Mouse (Mus musculus): ENCODE measurements around the gene Slc29a1. TPM values are rescaled to one million over a fixed set of nuclear protein-coding genes. Genes with fewer than 3 reads are reported as not detected.

Gene Slc29a1
- polyA plus RNA-seq, 1 experiment: 358 TPM

DNA sequence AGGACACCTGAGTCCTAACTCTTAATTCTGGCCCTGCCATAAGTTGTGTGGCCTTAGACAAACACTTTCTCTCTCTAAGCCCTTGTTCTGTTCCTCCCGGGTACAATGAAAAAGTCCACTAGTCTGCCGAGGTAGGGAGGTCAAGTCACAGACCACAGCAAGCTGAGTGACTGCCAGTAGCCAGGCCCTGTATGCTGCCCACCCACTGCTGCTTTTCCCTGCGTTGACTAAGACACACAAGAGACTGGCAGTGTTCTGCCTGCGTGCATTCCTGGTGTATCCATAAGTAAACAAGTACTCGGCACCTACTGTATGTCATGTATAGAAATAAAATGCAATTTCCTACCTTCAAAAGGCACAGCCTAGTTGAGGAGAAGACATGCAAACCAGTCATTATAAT is 49.2 kb downstream of the Slc29a1 start:
- no peak for DNase-seq
- Histone ChIP-seq H3K4me1 (replicated peaks; ENCODE audit: control insufficient read depth, insufficient read depth, low read length) (peaks cover 24% of the 10 kb centered on the region), H3K4me3 (ENCODE audit: control insufficient read depth, insufficient read depth, low read length) (no peak overlapping the region), H3K36me3 (ENCODE audit: control insufficient read depth, insufficient read depth, low read length) (no peaks in the 10 kb centered on the region; the same call in 1 of the 2 replicates), H3K27ac (ENCODE audit: control insufficient read depth, insufficient read depth, low read length) (no peak overlapping the region), H3K27me3 (ENCODE audit: control insufficient read depth, insufficient read depth, low read length) (no peaks in the 10 kb centered on the region)
- WGBS: 66% methylated on average over 5 of the region's 5 CpGs
- TF ChIP-seq CTCF (IDR thresholded peaks at IDR 0.05; ENCODE audit: borderline replicate concordance, control insufficient read depth, extremely low read depth, insufficient read depth, low read length, poor library complexity) (no peak), POLR2A (IDR thresholded peaks at IDR 0.05; ENCODE audit: control insufficient read depth, extremely low read depth, insufficient read depth, low read length, poor library complexity) (no peak)

- Histone ChIP-seq H3K27ac (ENCODE audit: control insufficient read depth, insufficient read depth, low read length) (no peak within 1 kb of the TSS; the same call in 1 of the 2 replicates), H3K4me1 (replicated peaks; ENCODE audit: control insufficient read depth, insufficient read depth, low read length) (peaks cover 26% of the 10 kb centered on the region), H3K27me3 (ENCODE audit: control insufficient read depth, insufficient read depth, low read length) (no peaks in the 10 kb centered on the region), H3K36me3 (ENCODE audit: control insufficient read depth, insufficient read depth, low read length) (no peaks in the 10 kb centered on the region; the same call in 1 of the 2 replicates), H3K4me3 (ENCODE audit: control insufficient read depth, insufficient read depth, low read length) (peak within 1 kb of the TSS; percentile 66)
- TF ChIP-seq POLR2A (IDR thresholded peaks at IDR 0.05; ENCODE audit: control insufficient read depth, extremely low read depth, insufficient read depth, low read length, poor library complexity) (no peak), CTCF (IDR thresholded peaks at IDR 0.05; ENCODE audit: borderline replicate concordance, control insufficient read depth, extremely low read depth, insufficient read depth, low read length, poor library complexity) (no peak)
- DNase-seq: peak; percentile 56
- WGBS: 4% methylated on average over 28 of the region's 29 CpGs
Measured at GRCm38 (mm10) chr17:45549617-45550181, 49.7 kb downstream of the Slc29a1 start, which contains the start of gene Tmem151b. Gene Tmem151b (minus strand): TSS chr17:45549677.

- WGBS: 5% methylated on average over 60 of the region's 68 CpGs
- H3K4me1 ChIP-seq (replicated peaks; ENCODE audit: control insufficient read depth, insufficient read depth, low read length): peaks cover 32% of the 10 kb centered on the region
Measured at GRCm38 (mm10) chr17:45548541-45549512, 50.6 kb downstream of the Slc29a1 start.

DNA sequence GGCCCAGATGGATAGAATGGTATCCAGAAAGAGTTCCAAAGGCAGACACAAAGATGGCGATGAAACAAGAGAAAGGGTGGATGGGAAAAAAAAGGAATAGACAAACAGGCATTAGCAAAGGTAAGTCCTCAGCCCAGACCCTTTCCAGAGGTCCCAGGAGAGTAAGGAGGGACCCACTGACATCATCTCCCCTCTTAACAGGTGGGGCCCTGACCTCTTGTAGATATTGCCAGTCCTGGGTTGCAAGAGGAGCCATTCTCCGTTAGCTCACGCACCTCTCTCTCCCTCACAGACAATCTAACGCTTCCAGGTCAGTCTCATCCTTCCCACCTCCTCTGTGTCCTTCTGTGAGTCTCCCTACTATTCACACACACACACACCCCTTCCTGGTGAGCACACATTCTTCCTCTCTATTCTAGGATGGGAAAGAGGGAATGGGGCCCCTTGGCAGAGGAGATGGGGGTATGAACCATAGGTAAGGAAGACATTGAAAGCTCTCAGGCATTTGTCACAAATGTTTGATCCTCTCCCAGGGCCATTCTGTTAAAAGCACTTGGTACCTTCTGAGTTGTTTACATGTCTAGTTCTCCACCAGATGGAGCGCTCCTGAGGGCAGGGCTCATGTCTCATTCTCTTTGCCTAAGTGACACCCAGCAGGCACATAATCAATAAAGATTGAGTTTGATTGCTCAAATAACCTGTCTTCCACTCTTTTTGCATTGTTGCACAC is 51.8 kb downstream of the Slc29a1 start:
- no peak for TF ChIP-seq POLR2A (IDR thresholded peaks at IDR 0.05; ENCODE audit: control insufficient read depth, extremely low read depth, insufficient read depth, low read length, poor library complexity)
- TF ChIP-seq CTCF (IDR thresholded peaks at IDR 0.05; ENCODE audit: borderline replicate concordance, control insufficient read depth, extremely low read depth, insufficient read depth, low read length, poor library complexity): no peak
- no peaks in the 10 kb centered on the region for H3K27me3 ChIP-seq (ENCODE audit: control insufficient read depth, insufficient read depth, low read length)

More at GRCm38 (mm10) chr17:45548541-45549512, 50.6 kb downstream of the Slc29a1 start:
- no peak overlapping the region for H3K27ac ChIP-seq (ENCODE audit: control insufficient read depth, insufficient read depth, low read length)
- DNase-seq: peak; percentile 63
- no peaks in the 10 kb centered on the region for H3K27me3 ChIP-seq (ENCODE audit: control insufficient read depth, insufficient read depth, low read length)
- H3K4me3 ChIP-seq (ENCODE audit: control insufficient read depth, insufficient read depth, low read length): peak overlapping the region; percentile 66
- H3K36me3 ChIP-seq (ENCODE audit: control insufficient read depth, insufficient read depth, low read length): no peaks in the 10 kb centered on the region; the same call in 1 of the 2 replicates
- no peak for TF ChIP-seq POLR2A (IDR thresholded peaks at IDR 0.05; ENCODE audit: control insufficient read depth, extremely low read depth, insufficient read depth, low read length, poor library complexity)
- no peak for TF ChIP-seq CTCF (IDR thresholded peaks at IDR 0.05; ENCODE audit: borderline replicate concordance, control insufficient read depth, extremely low read depth, insufficient read depth, low read length, poor library complexity)

GRCm38 (mm10) chr17:45546941-45547340 is 52.5 kb downstream of the Slc29a1 start:
- no peak overlapping the region for H3K27ac ChIP-seq (ENCODE audit: control insufficient read depth, insufficient read depth, low read length)
- H3K4me3 ChIP-seq (ENCODE audit: control insufficient read depth, insufficient read depth, low read length): no peak overlapping the region
- 94% methylated on average over 16 of the region's 16 CpGs for WGBS
- H3K4me1 ChIP-seq (replicated peaks; ENCODE audit: control insufficient read depth, insufficient read depth, low read length): peaks cover 31% of the 10 kb centered on the region
- H3K36me3 ChIP-seq (ENCODE audit: control insufficient read depth, insufficient read depth, low read length): no peaks in the 10 kb centered on the region; the same call in 1 of the 2 replicates
- no peak for TF ChIP-seq CTCF (IDR thresholded peaks at IDR 0.05; ENCODE audit: borderline replicate concordance, control insufficient read depth, extremely low read depth, insufficient read depth, low read length, poor library complexity)
- TF ChIP-seq POLR2A (IDR thresholded peaks at IDR 0.05; ENCODE audit: control insufficient read depth, extremely low read depth, insufficient read depth, low read length, poor library complexity): no peak
- no peak for DNase-seq
- no peaks in the 10 kb centered on the region for H3K27me3 ChIP-seq (ENCODE audit: control insufficient read depth, insufficient read depth, low read length)

More for the DNA sequence above, 51.8 kb downstream of the Slc29a1 start:
- Histone ChIP-seq H3K4me3 (ENCODE audit: control insufficient read depth, insufficient read depth, low read length) (no peak overlapping the region), H3K27ac (ENCODE audit: control insufficient read depth, insufficient read depth, low read length) (no peak overlapping the region), H3K4me1 (replicated peaks; ENCODE audit: control insufficient read depth, insufficient read depth, low read length) (peaks cover 32% of the 10 kb centered on the region), H3K36me3 (ENCODE audit: control insufficient read depth, insufficient read depth, low read length) (no peaks in the 10 kb centered on the region; the same call in 1 of the 2 replicates)
- 96% methylated on average over 5 of the region's 5 CpGs for WGBS
- no peak for DNase-seq
